Mouse (Mus musculus): Measurements from ENCODE around the gene Mrps24. TPM values are rescaled to one million over a fixed set of nuclear protein-coding genes. Genes with fewer than 3 reads are reported as not detected.

The Mrps24 gene
- total and polyA plus RNA-seq, 3 experiments = 73.8 to 107 (median 90.8) TPM

DNA sequence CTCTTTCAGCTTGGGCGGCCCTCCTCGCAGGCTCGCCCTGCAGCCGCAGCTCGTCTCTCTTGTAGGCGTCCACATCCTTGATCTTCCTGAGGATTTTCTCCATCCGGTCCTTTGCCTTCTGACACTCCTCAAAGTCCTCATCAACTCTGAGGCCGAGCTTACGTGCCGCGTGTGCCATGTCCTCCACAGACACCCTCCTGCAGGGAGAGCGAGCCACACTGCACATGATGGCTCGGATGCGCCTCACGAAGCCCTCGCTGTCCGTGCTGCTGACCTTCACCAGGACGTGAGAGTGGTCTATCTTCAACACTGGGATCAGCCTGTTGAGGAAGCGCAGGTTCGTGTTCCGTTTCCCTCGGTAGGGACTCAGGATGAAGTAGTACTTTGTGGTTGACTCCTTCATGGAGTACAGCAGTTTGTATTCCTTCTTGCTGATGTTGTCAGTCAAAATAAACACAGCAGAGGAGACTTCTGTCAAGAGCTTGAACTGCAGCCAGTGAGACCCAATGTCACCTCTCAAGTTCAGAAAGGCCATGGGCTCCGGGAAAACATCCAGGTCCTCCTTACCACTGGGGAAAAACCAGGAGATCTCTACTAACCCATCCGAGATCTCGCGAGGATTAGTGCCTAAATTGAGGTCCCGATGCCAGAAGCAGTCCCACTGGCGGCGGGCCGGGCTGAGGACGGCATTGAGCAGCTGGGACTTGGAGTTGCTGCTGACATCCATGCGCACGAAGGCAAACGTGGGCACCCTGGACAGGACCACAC, 1.6 kb upstream of the Mrps24 start:
- H3K4me3 ChIP-seq (replicated peaks in 1 of 3; ENCODE audit: low read depth in 2 of 3, low read length in 2 of 3, poor library complexity in 1 of 3) = no peak overlapping the region
- dilution Hi-C loops (cut with MboI; ENCODE audit: extremely low pct_ligation_motif_present, extremely low pct_unique_long_range_greater_than_20kb, low sequenced_read_pairs) (no loop called here), in situ Hi-C loops (cut with MboI; ENCODE audit: low pct_ligation_motif_present, low pct_unique_long_range_greater_than_20kb, low sequenced_read_pairs) (no loop called here)
- TF ChIP-seq IRF4 (IDR thresholded peaks at IDR 0.05; ENCODE audit: low read depth, low read length) (no peak), TCF12 (IDR thresholded peaks at IDR 0.05; ENCODE audit: low read depth, low read length) (no peak), ELF1 (IDR thresholded peaks at IDR 0.05; ENCODE audit: low read depth, low read length) (no peak), CTCF (conservative IDR thresholded peaks at IDR 0.05 in 1 of 2, IDR thresholded peaks at IDR 0.05 in 1 of 2; ENCODE audit: low read depth in 2 of 2, low read length in 2 of 2) (no peak), USF2 (conservative IDR thresholded peaks at IDR 0.05; ENCODE audit: low read depth, low read length) (no peak), RCOR1 (conservative IDR thresholded peaks at IDR 0.05; ENCODE audit: low read depth, low read length) (no peak), ZC3H11A (IDR thresholded peaks at IDR 0.05; ENCODE audit: low read depth, low read length) (no peak), SIN3A (IDR thresholded peaks at IDR 0.05; ENCODE audit: low read length) (no peak), ZNF384 (IDR thresholded peaks at IDR 0.05; ENCODE audit: low read depth, low read length) (no peak)
- DNase-seq (ENCODE audit: extremely low read depth) = no peak
- peaks cover 0 to 9% of the 10 kb centered on the region in 2 experiments; a peak in 3 of 4 replicates for H3K4me1 ChIP-seq (ENCODE audit: control insufficient read depth in 1 of 2, insufficient read depth in 2 of 2)
- no peak overlapping the region for H3K27ac ChIP-seq (ENCODE audit: insufficient read depth, low read depth)
- H3K79me2 ChIP-seq (replicated peaks; ENCODE audit: control insufficient read depth, extremely low read depth, insufficient read depth, poor library complexity, severe bottlenecking) = no peaks in the 10 kb centered on the region
- no peaks in the 10 kb centered on the region for H3K27me3 ChIP-seq (replicated peaks)
- no peak overlapping the region for H3K4me2 ChIP-seq (ENCODE audit: insufficient read depth, low read depth, poor library complexity, severe bottlenecking)
- no peak overlapping the region for H3K9ac ChIP-seq (ENCODE audit: insufficient read depth, low read depth)
- no peaks in the 10 kb centered on the region for H3K9me3 ChIP-seq (replicated peaks; ENCODE audit: low read length)
- H3K36me3 ChIP-seq (replicated peaks in 1 of 2; ENCODE audit: control insufficient read depth in 1 of 2, insufficient read depth in 1 of 2, low read length in 1 of 2) = peaks cover 37 to 65% of the 10 kb centered on the region in 2 experiments

DNA sequence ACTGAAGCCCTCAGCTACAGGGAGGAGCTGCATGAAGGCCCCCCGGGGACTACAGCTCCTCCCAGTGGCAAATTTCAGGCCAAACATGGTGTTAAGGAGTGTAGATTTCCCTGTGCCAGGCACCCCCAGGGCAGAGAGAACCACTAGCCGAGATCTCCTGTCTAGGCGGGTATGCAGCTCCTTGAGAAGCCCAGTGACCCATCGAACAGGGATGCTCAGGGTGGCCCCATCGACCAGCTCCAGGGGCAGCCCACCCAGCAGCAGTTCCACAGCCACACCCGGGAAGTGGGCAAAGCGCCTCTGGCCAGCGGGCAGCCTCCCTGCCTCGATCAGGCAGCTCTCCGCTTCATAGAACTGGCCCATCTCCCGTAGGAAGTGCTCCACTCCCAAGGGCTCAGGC, 766 bp upstream of the Mrps24 start:
- H3K27me3 ChIP-seq (replicated peaks) = no peaks in the 10 kb centered on the region
- H3K9ac ChIP-seq (ENCODE audit: insufficient read depth, low read depth) = no peak overlapping the region
- dilution Hi-C loops (cut with MboI; ENCODE audit: extremely low pct_ligation_motif_present, extremely low pct_unique_long_range_greater_than_20kb, low sequenced_read_pairs) = no loop called here
- in situ Hi-C loops (cut with MboI; ENCODE audit: low pct_ligation_motif_present, low pct_unique_long_range_greater_than_20kb, low sequenced_read_pairs) = no loop called here
- no peak overlapping the region for H3K27ac ChIP-seq (ENCODE audit: insufficient read depth, low read depth)
- peaks cover 0 to 9% of the 10 kb centered on the region in 2 experiments; a peak in 3 of 4 replicates for H3K4me1 ChIP-seq (ENCODE audit: control insufficient read depth in 1 of 2, insufficient read depth in 2 of 2)
- H3K9me3 ChIP-seq (replicated peaks; ENCODE audit: low read length) = no peaks in the 10 kb centered on the region
- TF ChIP-seq NELFE (IDR thresholded peaks at IDR 0.05; ENCODE audit: low read depth, low read length) (no peak), IRF4 (IDR thresholded peaks at IDR 0.05; ENCODE audit: low read depth, low read length) (no peak), POLR2A (IDR thresholded peaks at IDR 0.05; ENCODE audit: low read depth, low read length) (no peak), RCOR1 (conservative IDR thresholded peaks at IDR 0.05; ENCODE audit: low read depth, low read length) (no peak)
- H3K79me2 ChIP-seq (replicated peaks; ENCODE audit: control insufficient read depth, extremely low read depth, insufficient read depth, poor library complexity, severe bottlenecking) = no peaks in the 10 kb centered on the region
- DNase-seq (ENCODE audit: extremely low read depth) = no peak
- no peak overlapping the region for H3K4me2 ChIP-seq (ENCODE audit: insufficient read depth, low read depth, poor library complexity, severe bottlenecking)
- peaks cover 37 to 57% of the 10 kb centered on the region in 2 experiments for H3K36me3 ChIP-seq (replicated peaks in 1 of 2; ENCODE audit: control insufficient read depth in 1 of 2, insufficient read depth in 1 of 2, low read length in 1 of 2)
- H3K4me3 ChIP-seq (replicated peaks in 1 of 3; ENCODE audit: low read depth in 2 of 3, low read length in 2 of 3, poor library complexity in 1 of 3) = no peak overlapping the region

DNA sequence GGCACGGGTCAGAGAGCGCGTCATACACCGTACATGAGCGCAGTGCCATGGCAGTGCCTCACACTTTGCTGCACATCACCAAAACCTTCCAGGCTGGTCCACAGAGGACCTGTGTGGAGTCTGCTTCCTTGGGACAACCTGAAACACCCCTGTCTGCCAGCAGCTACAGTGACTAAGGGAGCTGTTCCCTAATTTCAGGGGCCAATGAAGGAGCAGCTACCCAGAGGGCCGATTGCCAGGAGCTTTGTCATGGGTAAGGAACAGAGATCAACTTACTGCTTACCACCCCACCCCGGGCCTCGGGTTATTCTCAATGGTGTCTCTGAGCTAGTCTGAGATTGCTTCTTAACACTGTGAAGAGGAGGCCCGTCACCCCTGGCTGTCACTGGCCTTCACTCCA, 301 bp downstream of the Mrps24 start:
- DNase-seq (ENCODE audit: extremely low read depth) = no peak
- H3K36me3 ChIP-seq (replicated peaks in 1 of 2; ENCODE audit: control insufficient read depth in 1 of 2, insufficient read depth in 1 of 2, low read length in 1 of 2) = peaks cover 37 to 51% of the 10 kb centered on the region in 2 experiments
- H3K27ac ChIP-seq (ENCODE audit: insufficient read depth, low read depth) = no peak overlapping the region
- in situ Hi-C loops (cut with MboI; ENCODE audit: low pct_ligation_motif_present, low pct_unique_long_range_greater_than_20kb, low sequenced_read_pairs) = no loop called here
- peaks cover 0 to 9% of the 10 kb centered on the region in 2 experiments; a peak in 3 of 4 replicates for H3K4me1 ChIP-seq (ENCODE audit: control insufficient read depth in 1 of 2, insufficient read depth in 2 of 2)
- TF ChIP-seq KAT2A (IDR thresholded peaks at IDR 0.05; ENCODE audit: insufficient replicate concordance, low read length) = no peak
- TF ChIP-seq BHLHE40 (IDR thresholded peaks at IDR 0.05; ENCODE audit: low read depth, low read length) = no peak
- TF ChIP-seq SIN3A (IDR thresholded peaks at IDR 0.05; ENCODE audit: low read length) = no peak
- no peak for TF ChIP-seq MYC (IDR thresholded peaks at IDR 0.05; ENCODE audit: low read depth, low read length)
- H3K79me2 ChIP-seq (replicated peaks; ENCODE audit: control insufficient read depth, extremely low read depth, insufficient read depth, poor library complexity, severe bottlenecking) = no peaks in the 10 kb centered on the region
- dilution Hi-C loops (cut with MboI; ENCODE audit: extremely low pct_ligation_motif_present, extremely low pct_unique_long_range_greater_than_20kb, low sequenced_read_pairs) = no loop called here
- no peak overlapping the region for H3K4me2 ChIP-seq (ENCODE audit: insufficient read depth, low read depth, poor library complexity, severe bottlenecking)
- H3K27me3 ChIP-seq (replicated peaks) = no peaks in the 10 kb centered on the region
- no peak overlapping the region for H3K9ac ChIP-seq (ENCODE audit: insufficient read depth, low read depth)
- H3K4me3 ChIP-seq (replicated peaks in 1 of 3; ENCODE audit: low read depth in 2 of 3, low read length in 2 of 3, poor library complexity in 1 of 3) = no peak overlapping the region
- H3K9me3 ChIP-seq (replicated peaks; ENCODE audit: low read length) = no peaks in the 10 kb centered on the region

Data from CH12.LX (cell line).